Mouse (Mus musculus) lung, postnatal 25 days (tissue): ENCODE results near the gene Apbb2.

Experiments
- DNase-seq: peaks from one replicate; pipeline ENCODE4 v3.0.0; 2022; ENCODE audit warnings: low spot score

Apbb2 gene

DNA sequence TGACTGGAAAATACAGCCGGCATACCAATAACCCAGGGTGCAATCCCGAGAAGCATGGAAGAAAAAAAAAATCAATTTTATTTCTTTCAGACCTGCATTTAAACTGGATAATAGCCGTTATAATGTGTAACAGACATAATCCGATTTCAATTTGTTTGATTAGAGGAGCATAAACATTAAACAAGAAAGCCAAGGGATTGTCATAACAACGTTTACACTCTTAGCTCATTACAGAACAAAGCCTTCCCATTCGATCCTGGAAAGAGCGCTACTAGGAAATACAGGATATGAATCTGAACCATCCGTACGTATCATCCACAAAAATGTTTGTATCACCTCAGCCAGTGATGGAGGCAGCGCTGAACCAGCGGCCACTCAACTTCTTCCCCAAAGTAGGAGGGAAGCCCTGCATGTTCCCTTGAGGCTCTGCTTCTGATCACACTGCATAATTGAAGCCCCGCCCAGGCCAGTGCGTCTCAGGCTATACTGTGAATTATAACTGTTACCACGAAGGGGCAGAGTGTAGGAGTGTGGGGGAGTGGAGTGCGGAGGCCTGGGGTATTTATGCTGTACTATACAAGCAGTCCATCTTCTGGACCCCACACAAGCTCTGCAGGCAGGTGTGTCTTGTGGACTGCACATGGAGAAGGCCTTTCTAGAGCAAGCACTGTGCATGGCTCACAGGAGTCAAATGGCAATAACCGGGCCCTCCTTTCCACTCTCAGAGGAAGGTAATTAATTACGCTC lies 278.1 kb downstream of the Apbb2 start:
- DNase-seq, result no peak

GRCm38 (mm10) chr5:66338583-66338982 lies 280.0 kb downstream of the Apbb2 start:
- no peak for DNase-seq

DNA sequence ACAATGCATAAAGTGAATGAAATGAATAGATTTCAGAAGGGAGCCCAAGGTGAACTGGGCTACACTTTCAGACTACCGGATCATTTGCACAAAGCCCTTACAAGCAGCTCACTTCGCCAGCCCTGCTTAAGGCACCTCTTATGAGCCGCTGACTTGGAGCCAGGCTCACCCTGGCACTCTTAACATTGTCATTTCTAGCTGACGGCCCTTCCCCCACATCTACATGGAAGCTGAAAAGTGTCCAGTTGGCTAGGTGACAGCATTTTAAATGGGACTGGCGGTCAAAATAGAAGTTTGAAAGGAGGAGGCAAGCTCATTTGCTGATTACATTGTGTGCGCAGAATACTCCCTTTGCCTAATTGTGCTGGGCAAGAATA lies 280.6 kb downstream of the Apbb2 start:
- DNase-seq, result peak; percentile 56

GRCm38 (mm10) chr5:66337025-66337968 lies 281.3 kb downstream of the Apbb2 start:
- DNase-seq, result peak; percentile 47

DNA sequence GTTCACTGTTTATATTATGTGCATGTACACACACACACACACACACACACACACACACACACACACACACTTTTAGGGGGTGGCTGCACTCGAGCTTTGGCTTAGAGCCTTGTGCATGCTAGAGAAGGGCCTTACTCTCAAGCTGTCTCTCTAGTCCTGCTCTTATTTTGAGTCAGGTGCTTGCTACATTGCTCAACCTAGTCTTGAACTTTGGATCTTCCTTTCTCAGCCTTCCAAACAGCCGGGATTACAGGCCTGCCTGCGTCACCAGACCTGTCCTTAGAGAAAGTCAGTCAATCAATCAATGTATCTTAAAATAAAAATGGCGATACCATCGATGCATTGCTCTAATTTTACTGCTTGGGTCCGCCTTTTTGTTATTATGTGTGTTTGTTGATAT lies 287.8 kb downstream of the Apbb2 start:
- no peak for DNase-seq

DNA sequence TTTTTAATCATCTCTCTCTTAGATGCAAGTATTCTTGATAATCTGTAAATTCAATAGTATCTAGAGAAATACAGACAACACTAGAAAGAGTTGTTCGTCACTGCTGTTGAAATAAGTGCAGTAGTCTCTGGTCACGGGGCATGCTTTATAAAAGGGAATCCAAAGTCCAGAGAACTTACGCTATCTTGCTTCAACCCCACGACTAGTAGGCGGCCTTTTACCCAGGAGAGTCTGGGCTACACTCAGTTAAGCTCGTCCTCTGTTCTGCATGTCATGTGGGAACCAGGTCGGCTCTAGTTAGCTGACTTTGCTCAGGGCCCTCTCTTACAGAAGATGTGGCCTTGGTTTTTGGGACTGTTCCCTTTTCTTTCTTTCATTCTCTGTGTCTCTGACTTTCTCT lies 289.8 kb downstream of the Apbb2 start:
- DNase-seq, result no peak

- no peak for DNase-seq
Observed at GRCm38 (mm10) chr5:66327949-66328726, 290.4 kb downstream of the Apbb2 start.

DNA sequence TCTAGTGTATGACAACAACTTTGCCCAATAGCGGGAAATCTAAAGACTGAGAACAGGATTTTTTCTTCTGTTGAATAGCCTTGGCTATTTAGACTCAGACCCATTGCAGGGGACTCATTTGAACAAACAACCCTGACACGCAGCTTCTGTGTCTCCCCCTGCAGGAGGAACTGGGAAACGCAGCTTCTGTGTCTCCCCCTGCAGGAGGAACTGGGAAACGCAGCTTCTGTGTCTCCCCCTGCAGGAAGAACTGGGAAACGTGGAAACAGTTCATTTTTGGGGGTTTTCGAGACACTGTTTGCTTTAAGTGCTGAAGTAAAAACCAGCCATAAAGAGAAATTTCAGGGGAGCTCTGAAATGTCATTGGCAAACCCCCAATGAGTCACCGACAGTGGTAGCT lies 292.2 kb downstream of the Apbb2 start:
- no peak for DNase-seq

GRCm38 (mm10) chr5:66323603-66324002 lies 295.0 kb downstream of the Apbb2 start:
- DNase-seq, result no peak

DNA sequence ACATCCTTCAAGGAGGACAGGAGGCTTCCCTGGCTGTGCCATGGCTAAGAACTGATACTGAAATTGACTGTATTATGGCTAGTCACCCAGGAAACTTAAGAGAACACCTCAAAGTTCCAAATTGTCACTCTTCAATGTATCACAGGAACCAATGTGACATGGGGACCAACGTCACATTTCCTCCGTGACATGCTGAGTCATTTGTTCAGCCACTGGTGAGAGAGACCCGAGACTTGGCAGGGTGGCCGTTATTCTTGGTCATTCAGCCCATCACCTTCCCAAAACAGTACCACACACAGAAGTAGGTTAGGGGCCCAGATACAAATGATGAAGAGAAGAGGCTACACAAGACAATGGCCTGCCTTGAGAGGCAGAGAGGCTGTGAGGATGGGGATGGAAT lies 295.5 kb downstream of the Apbb2 start:
- no peak for DNase-seq

DNA sequence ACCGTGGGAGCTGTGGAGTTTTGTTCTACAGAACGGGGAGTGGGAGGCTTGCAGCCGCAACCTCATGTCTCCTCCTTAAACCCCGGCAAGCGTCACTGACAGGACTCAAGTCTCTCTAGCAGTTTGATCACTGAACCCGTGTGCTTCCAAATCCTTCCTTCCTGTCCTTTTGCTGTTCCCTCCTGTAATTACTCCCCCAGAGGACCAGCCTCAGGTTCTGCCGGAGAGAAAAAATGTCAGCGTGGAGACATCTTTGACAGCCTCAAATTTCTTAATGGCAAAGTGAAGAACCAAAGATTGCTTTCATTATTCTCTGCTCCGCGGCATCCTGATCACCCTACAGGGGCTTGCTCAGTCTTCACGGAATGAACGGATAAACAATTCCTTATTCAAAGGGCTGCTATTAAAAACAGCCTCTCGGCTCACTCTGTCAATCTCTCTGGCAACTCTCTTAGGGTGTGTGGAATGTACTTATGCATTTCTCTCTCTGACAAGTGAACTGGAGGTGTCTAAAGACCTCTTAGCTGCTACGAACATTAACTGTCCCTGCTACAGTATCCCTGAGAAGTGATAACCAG lies 298.7 kb downstream of the Apbb2 start:
- no peak for DNase-seq

DNA sequence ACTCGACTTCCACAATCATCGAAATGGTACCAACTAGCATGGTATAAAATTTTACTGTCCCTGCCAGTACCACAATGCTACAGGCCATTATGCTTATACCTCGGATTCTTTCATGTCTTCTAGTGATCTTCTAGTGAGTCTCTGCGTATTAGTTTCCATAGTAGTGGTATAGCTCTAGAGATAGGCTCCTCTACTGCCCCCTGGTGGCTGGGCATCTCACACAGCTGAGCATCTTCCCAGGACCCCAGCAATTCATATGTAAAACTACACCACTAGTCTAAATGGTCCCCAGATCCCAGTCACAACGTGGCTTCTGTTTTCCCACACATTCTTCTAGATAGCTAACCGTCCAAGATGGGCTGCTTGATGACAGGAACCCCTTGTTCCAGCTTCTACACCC lies 299.2 kb downstream of the Apbb2 start:
- peak; percentile 51 for DNase-seq

DNA sequence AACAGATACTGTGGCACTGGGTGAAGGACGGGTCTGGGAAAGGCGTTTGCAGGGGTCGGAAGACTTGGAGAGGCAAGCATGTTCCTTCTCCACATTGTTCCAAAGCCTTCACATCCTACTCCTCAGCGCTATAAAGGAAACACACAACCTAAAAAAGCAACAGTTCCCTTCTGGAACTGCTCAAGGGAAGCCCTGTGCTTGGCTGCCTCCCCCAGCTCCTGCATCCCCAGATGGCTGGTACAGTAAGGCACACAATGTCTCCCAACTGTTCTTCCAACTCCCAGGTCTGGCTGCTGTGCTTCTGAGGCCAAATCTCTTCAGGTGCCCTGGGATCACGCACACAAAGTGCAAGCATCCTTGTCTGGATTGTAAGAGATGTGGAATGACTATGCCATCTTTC lies 302.8 kb downstream of the Apbb2 start:
- DNase-seq, result no peak

GRCm38 (mm10) chr5:66310806-66311205 lies 307.8 kb downstream of the Apbb2 start:
- no peak for DNase-seq

GRCm38 (mm10) chr5:66310328-66310727 lies 308.3 kb downstream of the Apbb2 start:
- DNase-seq, result no peak

- no peak for DNase-seq
Observed at GRCm38 (mm10) chr5:66305511-66305910, 313.1 kb downstream of the Apbb2 start.

DNA sequence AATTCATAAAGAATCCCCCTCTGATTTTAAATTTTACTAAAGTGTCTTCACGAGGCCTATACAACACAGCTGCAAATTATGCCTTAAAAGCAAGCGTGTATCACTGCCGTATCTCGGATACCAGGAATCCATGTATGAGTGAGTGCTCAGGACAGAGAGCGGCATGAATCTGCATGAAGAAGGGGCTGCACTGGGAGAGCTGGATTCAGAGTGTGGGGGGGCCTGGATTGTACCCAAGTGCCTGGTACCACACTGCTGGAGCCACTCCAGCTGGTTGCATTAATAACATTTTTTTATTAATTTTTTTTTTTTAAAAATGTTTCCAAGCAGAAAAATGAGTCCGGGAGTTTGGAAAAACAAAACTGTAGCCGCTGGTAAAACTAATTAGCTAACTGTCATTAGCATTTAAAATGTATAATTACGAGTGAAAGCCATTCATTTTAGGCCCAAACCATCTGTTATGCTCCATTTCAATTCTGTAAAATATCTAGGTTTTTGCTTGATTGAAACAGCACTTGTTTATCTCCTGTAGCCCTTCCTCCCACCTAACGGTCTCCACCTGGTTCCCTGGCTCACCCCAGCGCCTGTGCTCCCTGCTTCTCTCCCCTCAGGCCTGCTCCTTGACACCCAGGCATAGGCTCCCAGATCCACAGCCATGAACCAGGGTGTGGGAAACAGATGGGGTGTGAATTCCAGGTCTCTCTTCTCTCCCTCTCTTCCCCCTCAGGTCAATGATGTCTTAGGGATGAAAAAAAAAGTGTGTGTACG lies 314.1 kb downstream of the Apbb2 start:
- DNase-seq, result no peak

DNA sequence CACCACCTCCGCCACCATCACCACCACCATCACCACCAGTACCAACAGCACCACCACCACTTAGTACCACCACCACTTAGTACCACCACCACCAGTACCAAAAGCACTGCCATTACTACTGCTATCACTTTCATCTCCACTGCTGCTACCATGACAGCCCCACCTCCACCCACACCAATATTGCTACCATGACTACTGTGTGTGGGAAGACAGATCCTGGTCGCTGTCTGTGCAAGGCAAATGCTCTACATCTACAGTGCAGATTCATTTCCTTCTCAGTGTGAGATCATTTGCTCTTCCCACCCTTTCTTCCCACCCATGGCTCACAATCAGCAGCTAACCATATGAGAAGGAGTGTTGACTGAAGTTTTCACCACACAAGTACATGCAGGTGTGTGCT lies 315.7 kb downstream of the Apbb2 start:
- no peak for DNase-seq

- peak; percentile 11 for DNase-seq
Observed at GRCm38 (mm10) chr5:66302085-66302815, 316.3 kb downstream of the Apbb2 start.

DNA sequence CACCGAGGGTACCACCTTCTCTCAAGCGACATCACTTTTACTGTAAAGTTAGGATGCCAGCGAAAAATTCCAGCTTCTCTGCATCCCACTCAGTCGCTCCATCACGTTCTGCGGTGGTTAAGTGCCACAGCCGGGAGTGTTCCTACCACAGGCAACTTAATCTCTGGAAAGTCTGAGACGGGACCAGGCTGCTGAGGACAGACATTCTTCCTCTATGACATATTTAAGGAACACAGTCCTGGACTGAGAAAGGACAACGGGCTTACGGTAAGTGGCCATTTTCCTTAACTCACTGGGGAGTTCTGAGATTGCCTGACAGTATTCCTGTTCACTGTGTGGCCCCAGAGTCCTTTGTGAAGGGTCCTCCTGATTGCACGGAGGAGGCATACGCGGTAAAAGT lies 318.0 kb downstream of the Apbb2 start:
- no peak for DNase-seq

- DNase-seq, result no peak
Observed at GRCm38 (mm10) chr5:66298856-66299255, 319.7 kb downstream of the Apbb2 start.
